Mouse (Mus musculus): ENCODE measurements around the gene Bri3bp.
A peak's percentile ranks its signal among the peaks of the same experiment; 100 is the strongest.
"Not testable (repeated sequence)": the region's sequence is repeated elsewhere in the genome, so short reads cannot be mapped to it uniquely, and the experiment has no call there.

The Bri3bp gene

GRCm38 (mm10) chr5:125441234-125442114, at the start of gene Bri3bp:
Gene Bri3bp (plus strand): TSS chr5:125441568.
- DNase-seq (ENCODE audit: low spot score in 2 of 2), result peak in 1 of 2 experiments; percentile 68

DNA sequence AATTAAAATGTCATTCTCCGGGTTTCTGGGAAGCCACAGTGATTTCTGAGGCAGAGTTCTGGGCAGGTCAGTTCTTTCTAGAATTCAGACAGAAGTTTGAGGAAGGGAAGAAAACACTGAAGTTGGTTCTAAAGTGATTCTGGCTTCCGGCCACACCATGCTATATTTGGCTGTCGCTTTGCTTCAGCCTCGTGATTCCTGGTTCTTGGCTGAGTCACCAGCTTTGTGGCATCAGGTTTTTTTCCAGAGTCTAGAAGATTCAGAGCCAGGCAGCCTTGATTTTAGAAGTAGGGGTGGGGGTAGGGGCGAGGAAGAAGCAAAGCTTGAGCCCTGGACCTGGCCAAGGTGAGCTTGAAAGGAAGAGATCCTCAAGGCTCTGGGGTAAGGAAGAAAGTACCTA, 49.8 kb upstream of the Bri3bp start:
- peak in 1 of 2 experiments; percentile 64 for DNase-seq (ENCODE audit: low spot score in 2 of 2)

GRCm38 (mm10) chr5:125392176-125392575, 49.2 kb upstream of the Bri3bp start:
- not testable (repeated sequence) for DNase-seq (ENCODE audit: low spot score in 2 of 2)

DNA sequence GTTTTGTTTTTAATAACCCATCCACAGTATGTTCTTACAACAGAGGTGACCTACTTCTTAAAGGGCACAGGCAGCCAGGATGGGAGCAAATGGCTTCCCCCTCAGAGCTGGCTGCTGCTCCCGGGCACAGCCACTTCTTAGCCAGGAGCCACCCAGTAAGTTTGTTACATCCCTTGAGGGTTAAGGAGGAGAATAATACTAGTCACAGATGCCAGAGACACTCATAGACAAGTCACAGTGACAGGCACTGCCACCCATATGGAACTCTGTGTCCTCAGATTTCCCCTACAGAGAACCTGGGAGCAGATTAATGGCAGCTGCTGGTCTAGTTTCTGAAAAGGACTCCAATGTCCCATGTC, 48.8 kb upstream of the Bri3bp start:
- DNase-seq (ENCODE audit: low spot score in 2 of 2), result no peak

GRCm38 (mm10) chr5:125392977-125393621, 48.3 kb upstream of the Bri3bp start:
- DNase-seq (ENCODE audit: low spot score in 2 of 2), result peak; percentile 96

- peak; percentile 72 to 81 for DNase-seq (ENCODE audit: low spot score in 2 of 2)
Measured at GRCm38 (mm10) chr5:125393622-125394603, 47.5 kb upstream of the Bri3bp start.

- no peak for DNase-seq (ENCODE audit: low spot score in 2 of 2)
Measured at GRCm38 (mm10) chr5:125395008-125395407, 46.4 kb upstream of the Bri3bp start.

GRCm38 (mm10) chr5:125400903-125401302, 40.5 kb upstream of the Bri3bp start:
- DNase-seq (ENCODE audit: low spot score in 2 of 2), result peak in 1 of 2 experiments; percentile 41

DNA sequence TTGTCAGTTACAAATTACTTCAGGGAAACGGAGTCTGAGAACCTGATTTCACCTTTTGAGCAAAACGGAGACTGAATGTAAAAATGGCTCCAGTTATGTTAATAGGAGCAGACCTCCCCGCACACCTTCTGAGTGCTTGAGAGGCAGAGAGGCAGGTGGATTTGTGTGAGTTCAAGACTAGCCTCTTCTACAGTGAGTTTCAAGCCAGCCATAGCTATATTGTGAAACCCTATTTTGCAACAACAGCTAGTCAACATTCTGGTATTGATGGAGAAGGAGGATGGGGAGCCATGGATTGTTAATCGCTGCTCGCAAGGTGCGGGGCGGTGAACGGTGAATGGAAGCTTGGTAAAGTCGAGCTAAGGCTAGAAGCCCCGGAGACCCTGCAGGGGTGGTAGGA, 38.9 kb upstream of the Bri3bp start:
- DNase-seq (ENCODE audit: low spot score in 2 of 2), result no peak

GRCm38 (mm10) chr5:125402991-125403390, 38.4 kb upstream of the Bri3bp start:
- DNase-seq (ENCODE audit: low spot score in 2 of 2), result no peak

GRCm38 (mm10) chr5:125403481-125404465, 37.6 kb upstream of the Bri3bp start:
- DNase-seq (ENCODE audit: low spot score in 2 of 2), result peak in 1 of 2 experiments; percentile 39

- DNase-seq (ENCODE audit: low spot score in 2 of 2), result no peak
Measured at GRCm38 (mm10) chr5:125404536-125404902, 36.8 kb upstream of the Bri3bp start.

DNA sequence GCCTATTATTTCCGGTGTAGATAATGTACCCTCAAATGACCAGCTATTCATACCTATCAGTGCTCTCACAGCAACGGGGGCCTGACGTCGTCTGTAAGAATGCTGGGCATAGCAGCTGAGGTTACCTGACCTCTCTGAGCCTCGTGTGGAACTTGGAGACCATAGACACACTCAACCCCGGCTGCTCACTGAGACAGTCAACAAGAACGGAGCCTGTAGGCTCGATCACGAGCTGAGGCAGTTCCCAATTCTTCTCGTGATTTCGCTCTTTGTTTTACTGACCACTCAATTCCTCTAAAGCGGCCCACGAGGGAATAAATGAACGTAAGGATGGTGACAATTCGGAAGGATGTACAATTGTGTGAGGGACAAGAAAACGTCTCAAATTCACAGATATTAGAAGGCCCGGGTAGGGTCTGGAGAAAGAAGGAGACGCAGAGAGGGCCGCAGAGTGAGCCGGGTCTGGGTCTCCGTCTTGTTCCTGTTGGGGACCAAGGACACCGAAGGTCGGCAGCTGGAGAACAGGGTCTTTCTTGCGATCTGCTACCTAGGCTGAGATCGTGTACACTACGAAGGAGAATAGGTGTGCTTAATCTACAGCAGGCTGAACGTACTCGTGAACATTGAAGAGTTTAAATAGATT, 36.3 kb upstream of the Bri3bp start:
- DNase-seq (ENCODE audit: low spot score in 2 of 2), result peak; percentile 48 to 66

- DNase-seq (ENCODE audit: low spot score in 2 of 2), result peak; percentile 79 to 86
Measured at GRCm38 (mm10) chr5:125405546-125406248, 35.7 kb upstream of the Bri3bp start.

DNA sequence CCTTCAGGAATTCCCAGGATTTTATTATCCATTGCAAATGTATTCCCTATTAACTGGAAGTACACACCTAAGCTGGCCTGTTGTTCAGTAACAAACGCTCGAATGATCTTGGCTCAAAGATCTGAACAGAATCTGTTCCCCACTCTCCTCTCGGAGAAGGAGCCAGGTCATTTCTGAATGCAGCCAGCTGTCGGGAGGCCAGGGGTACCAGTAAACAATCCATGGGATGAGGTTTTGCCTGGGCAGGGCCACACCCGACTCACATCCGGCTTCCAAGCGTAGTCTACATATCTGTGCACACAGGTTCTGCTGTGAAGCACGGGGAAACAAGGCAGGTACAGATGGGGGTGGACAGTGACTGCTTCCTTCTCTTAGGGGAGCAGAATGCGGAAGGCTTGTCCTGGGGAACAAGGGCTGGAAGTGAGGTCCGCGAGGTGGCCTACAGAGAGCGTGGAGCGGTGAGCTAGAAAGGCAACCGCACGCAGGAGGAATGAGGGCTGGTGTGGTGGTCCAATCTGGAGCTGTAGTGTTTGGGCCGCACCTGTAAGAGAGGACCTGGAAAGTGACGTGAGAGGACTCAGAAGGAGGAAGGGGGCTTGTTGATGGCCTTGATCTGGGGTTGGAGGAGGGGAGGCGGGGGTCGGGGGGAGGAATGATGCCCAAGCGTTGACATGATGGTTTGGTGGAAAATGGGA, 34.9 kb upstream of the Bri3bp start:
- DNase-seq (ENCODE audit: low spot score in 2 of 2), result peak; percentile 60 to 72

DNA sequence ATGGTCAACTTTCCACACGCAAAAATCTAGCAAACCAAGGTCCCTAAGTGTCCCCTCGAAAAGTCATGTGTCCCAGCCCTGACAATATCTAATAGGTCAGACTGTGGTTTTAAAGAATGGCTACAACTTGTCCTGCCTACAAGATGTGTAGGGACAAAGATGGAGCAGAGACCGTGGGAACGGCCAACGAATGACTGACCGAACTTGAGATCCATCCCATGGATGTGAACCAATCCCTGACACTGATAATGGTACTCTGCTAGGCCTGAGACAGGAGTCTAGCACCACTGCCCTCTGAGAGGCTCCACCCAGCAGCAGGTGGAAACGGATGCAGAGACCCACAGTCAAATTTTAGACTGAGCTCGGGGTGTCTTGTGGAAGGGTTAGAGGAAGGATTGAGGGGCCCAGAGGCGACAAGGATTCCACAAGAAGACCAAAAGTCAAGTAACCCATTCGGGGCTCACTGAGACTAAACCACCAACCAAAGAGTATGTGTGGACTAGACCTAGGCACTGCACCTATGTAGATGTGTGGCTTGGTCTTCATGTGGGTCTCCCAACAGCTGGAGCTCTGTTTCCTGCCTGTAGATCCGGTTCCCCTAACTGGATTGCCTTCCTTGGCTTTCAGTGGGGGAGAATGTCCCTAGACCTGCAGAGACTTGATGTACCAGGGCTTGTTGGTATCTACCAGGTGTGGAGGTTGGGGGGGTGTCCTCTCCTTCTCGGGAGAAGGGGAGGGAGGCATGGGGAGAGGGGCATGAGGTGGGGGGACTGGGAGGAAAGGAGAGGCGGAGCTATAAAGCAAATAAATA, 34.1 kb upstream of the Bri3bp start:
- no peak for DNase-seq (ENCODE audit: low spot score in 2 of 2)

GRCm38 (mm10) chr5:125407910-125408575, 33.3 kb upstream of the Bri3bp start:
- DNase-seq (ENCODE audit: low spot score in 2 of 2), result no peak
